Mouse (Mus musculus): ENCODE measurements at regions not wholly inside any gene's neighbourhood (a gene's known extent, or its start where the extent isn't known, plus 50 kb on each side); places are given as distances from the start of the nearest gene placed in this dataset.
A peak's percentile ranks its signal among the peaks of the same experiment; 100 is the strongest.

DNA sequence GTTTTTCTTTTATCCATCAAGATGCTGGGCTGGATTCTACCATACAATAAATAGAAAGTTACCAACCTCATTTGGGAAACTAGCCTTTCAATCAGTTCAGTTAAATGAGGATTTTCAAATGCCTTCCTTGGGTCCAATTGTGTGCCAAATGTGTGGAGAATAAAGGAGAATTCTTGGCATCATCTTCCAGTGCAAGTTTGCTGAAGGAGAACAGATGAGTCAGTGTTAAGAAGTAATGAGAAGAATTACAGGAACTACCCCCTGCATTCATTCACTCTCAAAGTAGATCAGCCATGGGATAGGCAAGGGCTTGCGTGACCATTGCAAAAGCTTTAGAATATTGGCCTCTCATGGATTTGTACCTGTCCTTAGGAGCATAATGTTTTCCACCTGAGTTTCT is 193.4 kb upstream of the Man1a start:
- DNase-seq: no peak

GRCm38 (mm10) chr10:54269354-54269753 is 192.9 kb upstream of the Man1a start:
- no peak for DNase-seq

DNA sequence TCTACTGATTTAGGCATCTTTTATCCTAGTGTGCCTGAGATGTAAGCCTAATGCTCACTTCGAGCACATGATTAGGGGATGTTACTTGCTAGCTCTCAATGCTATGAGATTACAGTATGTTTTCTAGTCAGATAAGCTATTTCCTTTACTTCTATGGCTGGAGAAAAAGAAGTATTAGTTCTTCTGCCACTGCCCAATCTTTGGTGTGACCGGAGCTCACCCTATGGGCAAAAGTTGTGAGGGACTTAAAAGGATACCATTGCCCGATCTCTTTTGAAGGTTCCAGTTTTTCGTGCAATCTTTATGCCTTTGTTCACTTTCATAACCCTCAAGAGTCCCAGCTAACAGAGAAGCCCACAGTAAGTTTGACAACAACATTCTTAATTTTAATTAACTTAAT is 190.2 kb upstream of the Man1a start:
- no peak for DNase-seq

- no peak for DNase-seq
Observed at GRCm38 (mm10) chr10:54254874-54255641, 178.6 kb upstream of the Man1a start.

DNA sequence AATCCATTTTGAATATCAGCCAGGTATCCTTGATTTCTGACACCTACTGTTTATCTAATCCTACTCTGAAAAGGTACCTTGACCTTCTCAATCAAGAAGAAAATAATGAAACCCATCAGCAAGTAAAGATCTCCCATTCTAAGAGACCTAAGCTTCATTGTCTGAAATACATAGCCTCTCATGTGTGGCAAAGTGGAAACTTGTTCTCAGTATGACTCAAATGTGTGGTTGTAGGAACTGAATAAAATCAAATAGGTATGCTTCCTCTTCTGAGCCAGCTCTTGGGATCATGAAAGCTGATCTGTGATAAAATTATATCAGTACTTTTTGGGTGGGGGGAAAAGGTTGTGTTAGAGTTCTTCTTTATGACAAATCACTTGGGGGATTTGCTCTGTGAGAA is 168.6 kb upstream of the Man1a start:
- no peak for DNase-seq

DNA sequence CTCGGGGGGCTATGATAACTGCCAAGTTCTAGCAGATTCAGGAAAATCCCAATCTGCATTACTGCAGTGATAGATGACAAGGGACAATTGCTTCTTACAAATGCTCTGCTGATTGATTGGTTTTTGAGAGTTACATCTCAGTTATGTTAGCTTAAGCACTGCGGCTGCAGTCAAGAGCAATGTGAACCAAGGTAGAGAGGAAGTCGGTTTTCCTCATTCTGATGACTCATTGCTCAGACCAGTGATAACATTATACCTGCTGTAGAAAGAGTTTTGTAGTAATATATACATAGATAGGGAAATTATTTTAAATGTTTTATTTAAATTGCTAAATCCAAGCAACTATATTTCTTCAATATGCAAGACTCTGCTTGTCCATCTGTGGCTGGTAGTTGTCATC is 126.0 kb upstream of the Man1a start:
- DNase-seq: no peak

DNA sequence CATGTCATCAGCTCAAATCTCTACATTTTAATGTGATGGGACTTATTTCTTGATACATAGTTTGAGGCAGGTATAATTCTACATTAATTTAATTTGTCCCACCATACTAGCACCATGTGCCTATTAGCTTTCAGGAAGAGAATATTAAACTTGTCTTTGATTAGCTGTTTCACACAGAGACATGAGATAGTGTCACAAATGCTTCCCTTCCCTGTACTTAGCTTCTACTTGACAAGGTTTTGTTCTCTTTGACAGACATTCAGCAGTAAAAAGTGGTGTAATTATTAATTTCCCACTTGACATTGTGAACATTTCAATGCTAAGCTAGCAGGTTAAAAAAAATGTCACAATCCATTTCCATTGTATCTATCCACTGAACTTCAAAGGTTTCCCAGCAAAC is 125.3 kb upstream of the Man1a start:
- DNase-seq: no peak

DNA sequence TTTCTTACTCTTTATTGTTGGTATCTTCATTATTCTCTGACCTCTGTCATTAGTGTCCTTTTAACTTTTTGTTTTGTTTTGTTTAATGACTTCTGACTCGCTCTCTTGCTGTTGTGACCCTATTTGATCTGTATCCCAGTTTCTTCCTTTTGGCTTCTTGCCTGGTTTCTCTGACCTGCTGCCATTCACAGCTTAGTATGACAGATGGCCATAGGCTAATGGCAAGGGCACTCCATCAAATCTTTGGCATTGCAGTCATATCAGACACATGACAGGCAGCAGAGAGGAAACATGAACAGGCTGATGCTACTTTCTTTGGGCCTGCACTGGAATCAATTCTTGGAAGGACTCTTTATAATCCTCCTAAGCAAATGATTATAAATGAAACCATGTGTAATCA is 106.3 kb upstream of the Man1a start:
- peak; percentile 12 to 16 for DNase-seq

DNA sequence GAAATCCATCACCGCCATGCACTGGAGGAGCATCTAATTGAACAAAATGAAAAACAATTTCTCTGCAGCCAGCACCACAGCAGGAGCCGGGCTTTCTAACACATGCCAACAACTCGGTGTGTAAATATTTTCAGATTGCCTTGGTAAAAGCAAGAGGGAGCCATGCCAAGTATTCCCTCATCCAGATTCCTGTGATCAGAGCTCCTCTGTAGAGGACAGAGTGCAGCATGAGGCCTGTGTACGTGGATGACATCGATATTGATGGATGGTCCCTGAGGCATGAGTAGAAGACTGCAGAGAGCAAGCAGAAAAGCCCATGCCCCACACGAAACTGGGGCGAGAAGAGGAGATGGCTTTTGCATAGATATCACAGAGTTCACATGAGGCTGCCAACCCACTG is 92.9 kb upstream of the Man1a start:
- DNase-seq: peak; percentile 3 to 14

GRCm38 (mm10) chr10:54161091-54161742 is 84.8 kb upstream of the Man1a start:
- DNase-seq: no peak

GRCm38 (mm10) chr10:54153928-54154327 is 77.5 kb upstream of the Man1a start:
- no peak for DNase-seq

DNA sequence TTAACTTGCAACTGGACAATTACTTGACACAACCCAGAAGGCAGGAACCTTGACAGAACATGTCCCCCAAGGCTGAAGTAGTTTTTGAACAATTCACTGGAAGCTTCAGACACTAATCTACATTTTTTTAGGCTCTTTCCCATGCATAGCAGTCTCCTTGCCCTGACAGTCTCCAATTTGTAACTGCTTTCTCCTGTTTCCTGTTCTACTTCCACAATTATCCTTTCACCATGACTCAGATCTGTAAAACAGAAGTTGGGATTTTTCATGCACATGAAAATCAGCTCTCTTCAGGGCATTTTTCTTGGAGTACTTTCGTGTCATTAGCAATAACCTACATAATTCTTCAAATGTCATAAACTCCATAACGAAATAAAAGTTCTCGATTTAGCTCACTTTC is 56.2 kb upstream of the Man1a start:
- no peak for DNase-seq

Data from cerebellum, postnatal 36 days (tissue).